In genomic region chr8:36319314-36319959, GRCm38 (mm10) we compare ENCODE assay signal across 13 mouse cellular contexts.
DNase-seq lines count a peak whose midpoint lies in the region.
"Had no signal": no experiment of that assay in that cellular context is flagged by ENCODE, and none has a peak within 500 bp of the region (broad histone marks: within the 10 kb centered on the region; RNA-seq: fewer than 3 reads in every experiment).

No protein-coding gene starts in this region.

- peak; percentile 25 for DNase-seq in kidney, adult 11 months
- DNase-seq in kidney, postnatal 14 days: no peak
- DNase-seq in ovary, adult 18-20 months (ENCODE audit: low spot score): peak; percentile 25
- no peak for DNase-seq in ovary, postnatal 14 days (ENCODE audit: low spot score)
- DNase-seq in R1 (ENCODE audit: low read depth, low spot score): peak; percentile 4
- peak; percentile 18 for DNase-seq in naive thymus-derived CD4-positive, alpha-beta T cell, adult 2 months (ENCODE audit: low read depth)
- no peak for DNase-seq in neural tube, embryonic 10.5 days (ENCODE audit: extremely low spot score, low spot score)
- DNase-seq: cerebellum, postnatal 25 days; gastrocnemius, adult 2 months; heart, postnatal 36 days; layer of hippocampus, postnatal 36 days; lung, postnatal 36 days; right cerebral cortex, postnatal 25 days had no signal

Comparison
In these comparisons a context has a peak if more than half of its experiments do, and no peak if none do; other contexts are left out.
1. DNase-seq: peak in kidney, adult 11 months (single experiment), ovary, adult 18-20 months (single experiment), R1 (single experiment) and naive thymus-derived CD4-positive, alpha-beta T cell, adult 2 months (single experiment); none in kidney, postnatal 14 days (single experiment), ovary, postnatal 14 days (single experiment) and neural tube, embryonic 10.5 days (single experiment).